Mouse (Mus musculus) inflammation-experienced regulatory T-cells, adult 16 weeks (primary cell): ENCODE data around the gene Gm3573. TPM values are rescaled to one million over a fixed set of nuclear protein-coding genes. Genes with fewer than 3 reads are reported as not detected.

Experiments used
- polyA plus RNA-seq: library from polyadenylated mRNA; unstranded; fragments of 100-300 nt; shearing (Covaris generic); gene quantifications from one replicate; pipeline ENCODE4 v1.2.1, GENCODE M21; 2017

The Gm3573 gene
- not detected for polyA plus RNA-seq

GRCm38 (mm10) chr14:42190691-42191090 is at the start of gene Gm3573:
Gene Gm3573 (minus strand): TSS chr14:42190791.

DNA sequence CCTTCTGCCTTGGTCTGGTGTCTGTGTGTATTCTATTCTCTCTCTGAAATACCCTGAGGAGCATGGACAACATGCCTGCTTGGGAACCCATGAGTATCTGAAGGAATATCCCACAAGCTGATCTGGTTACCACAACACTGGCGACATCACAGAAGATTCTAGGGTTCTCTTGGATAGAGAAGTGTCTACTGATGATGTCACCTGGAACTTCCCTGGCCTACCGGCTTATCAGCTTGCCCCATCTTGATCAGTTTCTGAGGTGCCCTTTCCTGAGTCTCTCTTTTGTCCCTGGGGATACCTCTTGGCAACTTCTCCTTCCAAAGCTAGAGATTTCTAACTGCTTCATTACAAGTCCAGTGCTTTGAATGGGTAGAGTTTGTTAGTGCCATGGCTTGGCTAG is 28.1 kb downstream of the Gm3573 start, which contains the start of gene Gm17027:
Gene Gm17027, minus strand, starts transcription at position 101 of the 400 bp plus-strand sequence.

Other genes with a start within 250 kb of the Gm3573 start
- gene 1700024B05Rik, start 246.8 kb downstream of the Gm3573 start, polyA plus RNA-seq = not detected
- gene Gm6401, start 222.9 kb downstream of the Gm3573 start, polyA plus RNA-seq = not detected
- not detected for gene Gm3543, start 207.5 kb downstream of the Gm3573 start, polyA plus RNA-seq
- gene Gm7951, start 73.4 kb downstream of the Gm3573 start, polyA plus RNA-seq = not detected
- gene Gm17027, start 28.2 kb downstream of the Gm3573 start, polyA plus RNA-seq = not detected
- gene Gm17026, start 69.3 kb upstream of the Gm3573 start, polyA plus RNA-seq = not detected
- gene Gm9611, start 106.6 kb upstream of the Gm3573 start, polyA plus RNA-seq = not detected
- gene Gm7995, start 119.4 kb upstream of the Gm3573 start, polyA plus RNA-seq = not detected
- gene Gm8005, start 248.9 kb upstream of the Gm3573 start, polyA plus RNA-seq = not detected